Mouse (Mus musculus) brain, adult 2 months (tissue): ENCODE results near the gene Naa25.

ENCODE experiments used
- DNase-seq: peaks from one replicate; pipeline ENCODE4 v3.0.0; 2011; ENCODE audit warnings: low read depth, low spot score

Naa25 gene

DNA sequence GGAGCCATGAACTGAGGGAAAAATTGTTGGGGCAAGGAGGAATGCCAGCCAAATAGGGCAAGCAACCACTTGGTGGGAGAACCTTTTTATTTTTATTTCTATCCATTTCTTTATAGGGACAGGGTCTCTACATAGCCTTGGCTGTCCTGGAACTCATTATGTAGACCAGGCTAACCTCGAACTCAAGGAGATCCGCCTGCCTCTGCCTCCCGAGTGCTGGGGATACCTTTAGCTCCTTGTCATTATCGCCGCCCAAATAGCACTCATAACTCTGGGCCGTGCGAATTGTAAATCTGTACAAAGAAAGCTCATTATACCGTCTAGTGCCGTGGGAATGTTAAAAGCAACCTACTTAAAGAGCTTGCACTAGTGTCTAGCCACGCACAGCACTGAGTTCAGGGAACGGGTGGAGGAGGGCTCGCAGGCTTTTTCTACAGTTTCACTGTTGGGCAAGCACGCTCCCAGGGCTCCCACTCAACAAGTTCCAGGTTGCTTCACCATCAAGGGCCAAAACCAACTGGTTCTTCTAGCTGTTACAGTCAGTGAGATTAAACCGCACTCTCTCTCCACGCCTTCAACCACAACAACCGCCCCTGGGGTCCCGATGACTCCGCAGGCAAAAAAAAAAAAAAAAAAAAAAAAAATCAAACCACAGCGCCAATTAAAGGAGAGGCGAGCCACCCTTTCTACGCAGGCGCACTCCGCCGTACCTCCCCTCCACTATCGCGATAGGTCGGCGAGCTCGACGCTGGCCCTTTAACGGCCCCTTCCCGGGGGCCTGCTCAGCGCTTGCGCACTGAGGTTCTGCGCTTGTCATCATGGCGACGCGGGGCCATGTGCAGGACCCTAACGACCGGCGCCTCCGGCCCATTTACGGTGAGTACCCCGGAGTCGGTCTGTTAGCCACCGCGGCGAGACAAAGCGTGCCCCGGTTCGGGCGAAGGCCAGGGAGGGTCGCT is at the start of gene Naa25:
Gene Naa25, plus strand, starts transcription at position 750 of the 959 bp plus-strand sequence.
- DNase-seq: peak; percentile 98

DNA sequence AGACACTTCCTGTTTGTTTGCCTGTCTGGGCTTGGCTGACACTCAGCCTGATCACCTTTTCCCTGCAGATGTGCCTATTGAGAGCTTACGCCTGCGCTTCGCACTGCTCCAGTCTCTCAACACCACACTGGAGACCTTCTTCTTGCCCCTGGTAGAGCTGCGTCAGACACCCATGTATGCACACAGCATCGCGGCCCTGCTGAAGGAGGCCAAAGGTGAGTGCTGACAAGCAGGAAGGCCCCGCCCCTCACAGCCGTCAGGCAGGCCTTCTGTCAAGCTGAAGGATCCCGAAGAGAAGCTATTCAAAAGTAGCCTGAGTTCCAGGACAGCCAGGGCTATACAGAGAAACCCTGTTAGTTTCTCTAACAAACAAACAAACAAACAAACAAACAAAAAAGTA is 38.5 kb upstream of the Naa25 start:
- no peak for DNase-seq

- DNase-seq: peak; percentile 71
Observed at GRCm38 (mm10) chr5:121361696-121362095, 36.0 kb upstream of the Naa25 start.

- no peak for DNase-seq
Observed at GRCm38 (mm10) chr5:121363441-121363840, 34.3 kb upstream of the Naa25 start.

- no peak for DNase-seq
Observed at GRCm38 (mm10) chr5:121366449-121367225, 31.1 kb upstream of the Naa25 start.

- no peak for DNase-seq
Observed at GRCm38 (mm10) chr5:121367255-121367654, 30.5 kb upstream of the Naa25 start.

- DNase-seq: no peak
Observed at GRCm38 (mm10) chr5:121371712-121372111, 26.0 kb upstream of the Naa25 start.

DNA sequence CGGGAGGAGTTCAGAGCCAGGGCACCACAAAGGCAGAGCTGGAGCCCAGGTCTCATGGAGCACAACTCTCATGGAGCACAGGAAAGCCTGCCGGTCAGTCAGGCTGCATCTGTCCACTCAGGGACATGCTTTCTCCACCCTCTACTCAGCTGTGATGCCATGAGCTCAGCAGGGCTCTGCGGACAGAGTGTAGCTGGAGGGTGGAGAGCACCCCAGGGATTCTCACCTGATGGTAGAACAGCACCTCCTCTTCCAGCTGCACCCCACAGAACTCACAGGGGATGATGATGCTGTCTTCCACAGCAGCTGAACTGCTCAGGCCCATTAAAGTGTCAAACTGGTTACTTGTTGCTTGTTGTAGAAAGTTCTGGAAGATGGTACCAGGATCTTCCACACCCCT is 22.9 kb upstream of the Naa25 start:
- no peak for DNase-seq

- peak; percentile 76 for DNase-seq
Observed at GRCm38 (mm10) chr5:121376972-121377371, 20.8 kb upstream of the Naa25 start.

GRCm38 (mm10) chr5:121378678-121379256 is 19.0 kb upstream of the Naa25 start:
- DNase-seq: peak; percentile 53

- no peak for DNase-seq
Observed at GRCm38 (mm10) chr5:121380692-121381091, 17.0 kb upstream of the Naa25 start.

DNA sequence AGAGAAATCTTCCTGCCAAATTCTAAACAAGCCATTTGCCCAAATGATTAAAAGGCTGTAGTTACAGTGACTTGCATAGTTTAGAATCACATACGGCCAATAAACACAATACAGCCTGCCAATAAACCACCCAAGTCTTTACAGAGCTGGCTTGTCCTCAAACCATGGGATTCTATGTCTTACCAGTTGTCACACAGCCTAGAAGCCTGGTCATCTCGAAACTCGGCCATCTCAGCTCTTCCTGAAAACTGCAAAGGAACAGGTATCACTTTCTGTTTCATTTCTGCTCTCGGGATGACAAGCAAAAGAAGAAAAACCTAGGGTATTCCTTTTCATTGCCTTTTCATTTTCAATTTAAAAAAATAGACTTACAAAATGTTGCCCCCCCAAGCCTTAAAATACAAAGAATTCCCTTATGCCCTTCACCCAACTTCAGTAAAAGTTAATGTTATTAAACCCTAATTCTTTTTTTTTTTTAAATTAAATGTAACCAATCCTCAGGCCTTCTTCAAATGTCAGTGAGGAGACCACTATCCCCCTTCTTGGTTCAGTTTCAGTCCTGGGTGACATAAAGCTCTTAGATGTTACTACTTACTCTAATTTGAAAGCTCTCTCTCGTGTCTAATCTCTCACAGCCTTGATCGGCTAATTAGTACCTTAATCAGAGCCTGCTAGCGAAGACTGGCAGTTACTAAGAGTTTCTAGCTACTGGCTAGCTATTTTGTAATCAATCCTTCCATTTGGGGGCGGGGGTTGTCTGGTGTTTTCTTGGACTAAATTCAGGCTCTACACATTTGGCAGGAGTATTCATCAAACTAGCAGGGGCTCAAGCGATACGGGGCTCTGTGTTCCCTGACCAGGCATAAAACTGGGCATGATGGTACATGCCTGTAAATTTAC is 13.6 kb upstream of the Naa25 start:
- peak; percentile 52 for DNase-seq

DNA sequence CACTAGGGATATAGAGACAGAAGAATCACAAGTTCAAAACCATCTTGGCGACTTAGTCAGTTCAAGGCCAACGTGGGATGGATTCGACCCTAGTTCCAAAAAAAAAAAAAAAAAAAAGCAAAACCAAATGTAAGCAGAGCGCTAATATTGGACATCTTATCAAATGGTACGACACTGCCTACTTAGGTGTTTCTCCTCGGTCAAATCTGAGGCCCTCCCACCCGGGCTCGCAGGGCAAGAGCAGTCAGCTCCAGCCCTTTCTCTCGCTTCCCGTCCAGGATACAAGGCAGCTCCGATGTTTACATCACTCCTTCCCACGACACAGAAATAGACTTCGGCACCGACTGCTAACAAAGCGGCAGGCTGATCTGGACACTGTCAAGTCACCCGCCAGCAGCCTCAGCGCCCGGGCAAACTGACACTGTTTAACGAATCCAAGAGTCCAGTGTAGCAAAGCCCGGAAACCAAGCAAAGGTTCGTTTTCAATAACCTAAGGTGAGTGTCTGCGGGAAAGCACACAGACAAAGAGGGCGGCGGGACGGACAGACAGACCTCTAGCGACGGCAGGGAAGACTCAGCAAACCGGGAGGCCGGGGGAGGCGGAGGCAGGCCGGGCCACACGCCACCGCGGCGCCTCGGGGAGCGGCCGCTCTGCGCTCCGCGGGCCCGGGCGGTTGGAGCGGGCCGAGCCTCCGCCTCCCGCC is 12.8 kb upstream of the Naa25 start:
- DNase-seq: peak; percentile 78

GRCm38 (mm10) chr5:121385461-121386119 is 12.1 kb upstream of the Naa25 start, which contains the start of gene Trafd1:
TSS of gene Trafd1 (minus strand) at chr5:121385632.
- peak; percentile 98 for DNase-seq

DNA sequence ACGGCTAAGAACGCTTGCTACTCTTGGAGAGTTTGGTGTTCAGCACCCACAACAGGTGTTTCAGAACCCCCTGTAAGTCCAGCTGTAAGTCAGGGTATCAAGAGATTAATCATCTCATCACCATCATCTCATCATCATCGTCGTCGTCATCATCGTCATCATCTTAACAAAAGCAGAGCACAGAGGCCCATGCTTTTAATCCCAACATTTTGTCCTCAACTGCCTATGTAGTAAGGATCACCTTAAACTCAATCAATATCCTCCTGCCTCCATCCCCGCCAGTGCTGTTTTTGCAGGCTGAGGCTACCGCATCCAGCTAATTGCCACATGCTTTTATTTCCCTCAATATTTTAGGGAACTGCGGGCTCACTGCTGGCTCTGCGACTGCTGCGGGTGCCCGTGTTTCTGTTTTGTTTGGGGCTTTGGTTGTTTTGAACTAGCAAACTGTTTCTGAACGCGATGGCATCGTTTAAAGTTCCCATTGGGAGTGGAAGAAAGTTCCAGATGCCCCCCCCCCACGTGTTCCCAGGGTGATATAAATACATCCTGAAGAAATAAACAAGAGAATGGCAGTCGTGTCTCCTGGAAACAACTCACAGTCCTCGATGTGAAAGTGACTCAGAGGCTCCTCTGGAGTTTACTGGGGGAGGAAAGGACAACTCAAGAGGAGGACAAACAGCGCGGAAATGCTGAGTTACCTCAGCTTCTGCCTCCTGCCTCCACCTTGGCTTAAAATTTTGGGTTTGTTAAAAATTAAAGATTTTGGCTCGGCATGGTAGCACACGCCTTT is 11.4 kb upstream of the Naa25 start:
- peak; percentile 84 for DNase-seq

DNA sequence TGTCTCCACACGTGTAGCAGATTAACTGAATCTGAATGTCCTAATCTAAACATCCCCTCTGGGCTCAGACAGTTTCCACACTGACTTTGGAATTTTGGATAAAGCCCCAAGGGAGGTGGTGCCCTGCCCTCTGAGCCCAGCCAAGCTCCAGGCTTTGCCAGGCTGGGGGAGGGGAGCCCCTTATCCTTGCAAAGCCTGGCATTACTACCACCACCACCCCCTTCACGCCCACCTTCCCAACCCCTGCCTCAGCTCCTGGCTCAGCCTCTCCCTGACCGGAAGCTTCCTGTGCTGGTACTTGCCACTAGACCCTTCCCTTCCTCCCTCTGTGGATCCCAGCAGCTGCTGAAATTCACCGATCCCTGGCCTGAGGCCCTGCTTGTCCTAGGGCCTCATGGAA is 10.6 kb upstream of the Naa25 start:
- no peak for DNase-seq

- peak; percentile 77 for DNase-seq
Observed at GRCm38 (mm10) chr5:121389106-121389505, 8.6 kb upstream of the Naa25 start.

DNA sequence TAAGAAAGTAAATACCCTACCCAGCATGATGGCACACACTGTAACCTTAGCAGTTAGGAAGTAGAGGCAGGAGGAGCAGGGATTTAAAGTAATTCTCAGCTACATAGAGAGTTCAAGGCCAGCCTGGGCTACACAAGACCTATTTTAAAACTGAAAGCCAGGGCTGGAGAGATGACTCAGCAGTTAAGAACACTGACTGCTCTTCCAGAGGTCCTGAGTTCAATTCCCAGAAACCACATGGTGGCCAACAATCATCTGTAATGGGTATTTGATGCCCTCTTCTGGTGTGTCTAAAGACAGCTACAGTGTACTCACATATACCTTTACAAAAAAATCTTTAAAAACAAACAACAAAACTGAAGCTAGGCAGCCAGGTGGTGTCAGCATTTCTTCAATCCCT is 8.0 kb upstream of the Naa25 start:
- no peak for DNase-seq
